Mouse (Mus musculus): ENCODE data around the gene Isg20l2. TPM values are rescaled to one million over a fixed set of nuclear protein-coding genes. Genes with fewer than 3 reads are reported as not detected.
A peak's percentile ranks its signal among the peaks of the same experiment; 100 is the strongest.

Isg20l2 gene
- polyA plus RNA-seq, 1 experiment from 2014 or later: 40.4 TPM

DNA sequence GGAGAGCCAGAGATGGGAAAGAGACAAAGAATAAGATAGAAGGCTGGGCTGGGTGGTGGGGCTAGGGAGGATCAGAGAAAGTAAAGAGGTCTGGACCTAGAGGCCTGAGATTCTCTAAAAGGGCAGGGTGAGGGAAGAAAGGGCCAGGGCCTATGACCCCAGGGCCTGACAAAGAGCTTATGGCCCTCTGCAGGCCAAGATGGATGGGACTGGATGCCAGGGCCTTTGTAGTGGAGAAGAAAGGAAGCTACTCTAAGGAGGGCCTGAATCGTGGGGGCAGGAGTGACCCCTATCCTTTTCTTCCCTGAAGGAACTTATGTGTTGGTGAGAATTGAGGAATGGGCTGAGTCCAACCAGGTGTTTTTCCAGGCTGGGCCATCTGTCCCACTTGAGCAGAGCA, 27.9 kb downstream of the Isg20l2 start:
- Histone ChIP-seq H3K36me3 (ENCODE audit: insufficient read depth, low read length) (no peaks in the 10 kb centered on the region), H3K27ac (peak overlapping the region; percentile 68)
- WGBS: 5% methylated on average over 1 of the region's 1 CpGs

DNA sequence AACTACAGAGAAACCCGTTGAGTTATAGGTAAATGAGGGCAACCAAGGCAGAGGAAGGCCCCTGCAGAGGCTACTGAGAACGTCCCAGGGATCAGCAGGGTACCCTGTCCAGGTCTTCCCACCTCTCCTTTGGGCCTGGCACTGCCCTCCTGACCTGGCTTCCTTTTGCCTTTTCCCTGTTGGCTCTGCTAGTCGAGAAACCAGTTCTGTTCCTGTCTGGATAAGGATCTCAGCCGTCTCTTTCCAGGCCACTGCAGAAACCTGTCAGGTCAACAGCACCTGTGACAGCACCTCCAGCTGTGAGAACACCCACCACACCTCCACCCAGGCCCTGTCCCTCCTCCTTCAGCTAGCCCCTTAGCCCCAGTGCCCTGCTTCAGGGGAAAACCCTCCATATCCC, 28.4 kb downstream of the Isg20l2 start:
- Histone ChIP-seq H3K27ac (peak overlapping the region; percentile 68), H3K4me3 (replicated peaks; ENCODE audit: low read depth, low read length) (no peak overlapping the region), H3K4me1 (replicated peaks; ENCODE audit: insufficient read depth, low read length) (no peaks in the 10 kb centered on the region; the same call in 1 of the 2 replicates), H3K9me3 (replicated peaks; ENCODE audit: low read length) (no peaks in the 10 kb centered on the region), H3K9ac (ENCODE audit: low read depth, low read length) (no peak overlapping the region), H3K27me3 (ENCODE audit: insufficient read depth, low read length) (no peaks in the 10 kb centered on the region), H3K4me2 (ENCODE audit: low read length) (no peak overlapping the region), H3K36me3 (ENCODE audit: insufficient read depth, low read length) (no peaks in the 10 kb centered on the region)
- WGBS: 19% methylated on average over 4 of the region's 4 CpGs
- TF ChIP-seq CTCF (IDR thresholded peaks at IDR 0.05; ENCODE audit: low read depth): no peak
- no peak for DNase-seq (ENCODE audit: low spot score)
- no peak for ATAC-seq (replicated peaks; ENCODE audit: low FRiP score, low read depth)

More for the DNA sequence above, 27.9 kb downstream of the Isg20l2 start:
- Histone ChIP-seq H3K9ac (ENCODE audit: low read depth, low read length) (no peak overlapping the region), H3K4me1 (replicated peaks; ENCODE audit: insufficient read depth, low read length) (no peaks in the 10 kb centered on the region; the same call in 1 of the 2 replicates), H3K4me3 (replicated peaks; ENCODE audit: low read depth, low read length) (no peak overlapping the region), H3K4me2 (ENCODE audit: low read length) (no peak overlapping the region), H3K9me3 (replicated peaks; ENCODE audit: low read length) (no peaks in the 10 kb centered on the region), H3K27me3 (ENCODE audit: insufficient read depth, low read length) (no peaks in the 10 kb centered on the region)
- TF ChIP-seq CTCF (IDR thresholded peaks at IDR 0.05; ENCODE audit: low read depth): no peak
- no peak for ATAC-seq (replicated peaks; ENCODE audit: low FRiP score, low read depth)
- no peak for DNase-seq (ENCODE audit: low spot score)

DNA sequence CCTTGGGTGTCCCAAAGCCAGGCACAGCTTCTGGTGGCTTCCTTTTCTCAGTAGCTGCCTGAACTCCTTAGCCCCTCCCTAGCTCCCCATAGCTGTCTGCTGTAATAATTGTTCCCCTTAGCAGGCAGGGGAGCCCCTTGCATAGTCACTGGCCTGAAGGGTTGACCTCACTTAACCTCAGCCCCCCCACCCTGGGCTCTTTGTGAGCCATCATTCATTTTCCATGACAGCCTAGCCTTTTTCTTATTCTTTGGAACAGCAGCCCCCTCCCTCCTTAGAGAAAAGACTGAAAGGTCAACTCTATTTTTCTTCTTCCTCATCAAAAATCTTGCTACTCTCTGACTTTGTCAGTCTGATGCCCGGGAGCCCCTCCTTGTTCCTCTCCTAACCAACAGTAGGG, 28.9 kb downstream of the Isg20l2 start:
- Histone ChIP-seq H3K9ac (ENCODE audit: low read depth, low read length) (no peak overlapping the region), H3K4me2 (ENCODE audit: low read length) (no peak overlapping the region), H3K4me1 (replicated peaks; ENCODE audit: insufficient read depth, low read length) (no peaks in the 10 kb centered on the region; the same call in 1 of the 2 replicates), H3K4me3 (replicated peaks; ENCODE audit: low read depth, low read length) (no peak overlapping the region), H3K27ac (peak overlapping the region; percentile 68; the same call in 1 of the 2 replicates), H3K36me3 (ENCODE audit: insufficient read depth, low read length) (no peaks in the 10 kb centered on the region), H3K27me3 (ENCODE audit: insufficient read depth, low read length) (no peaks in the 10 kb centered on the region), H3K9me3 (replicated peaks; ENCODE audit: low read length) (no peaks in the 10 kb centered on the region)
- ATAC-seq (replicated peaks; ENCODE audit: low FRiP score, low read depth) (no peak), DNase-seq (ENCODE audit: low spot score) (no peak)
- no peak for TF ChIP-seq CTCF (IDR thresholded peaks at IDR 0.05; ENCODE audit: low read depth)
- WGBS: 39% methylated on average over 1 of the region's 1 CpGs

DNA sequence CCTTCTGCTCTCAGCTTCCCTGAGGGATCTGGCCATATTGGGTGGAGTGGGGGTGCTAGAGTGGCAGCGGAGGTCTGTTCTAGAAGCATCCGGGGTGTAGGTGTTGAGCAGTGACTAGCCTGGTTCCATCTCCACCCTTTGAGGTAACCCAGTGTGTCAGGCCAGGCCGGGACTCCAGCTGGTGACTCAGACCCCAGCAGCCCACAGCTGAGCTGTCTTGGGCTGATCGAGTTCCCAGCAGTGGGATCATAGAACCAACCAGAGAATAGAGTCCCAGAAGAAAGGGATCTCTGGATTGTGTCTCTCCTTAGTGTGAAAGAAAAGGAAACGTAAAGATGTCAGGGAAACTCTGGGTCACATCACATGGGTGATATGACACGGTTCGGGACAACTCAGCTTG, 29.3 kb downstream of the Isg20l2 start:
- Histone ChIP-seq H3K4me3 (replicated peaks; ENCODE audit: low read depth, low read length) (no peak overlapping the region), H3K4me2 (ENCODE audit: low read length) (no peak overlapping the region), H3K27me3 (ENCODE audit: insufficient read depth, low read length) (no peaks in the 10 kb centered on the region), H3K36me3 (ENCODE audit: insufficient read depth, low read length) (no peaks in the 10 kb centered on the region), H3K9ac (ENCODE audit: low read depth, low read length) (no peak overlapping the region), H3K9me3 (replicated peaks; ENCODE audit: low read length) (no peaks in the 10 kb centered on the region), H3K4me1 (replicated peaks; ENCODE audit: insufficient read depth, low read length) (no peaks in the 10 kb centered on the region; the same call in 1 of the 2 replicates), H3K27ac (peak overlapping the region; percentile 68; the same call in 1 of the 2 replicates)
- ATAC-seq (replicated peaks; ENCODE audit: low FRiP score, low read depth): no peak
- no peak for DNase-seq (ENCODE audit: low spot score)
- no peak for TF ChIP-seq CTCF (IDR thresholded peaks at IDR 0.05; ENCODE audit: low read depth)
- WGBS: 65% methylated on average over 7 of the region's 7 CpGs

DNA sequence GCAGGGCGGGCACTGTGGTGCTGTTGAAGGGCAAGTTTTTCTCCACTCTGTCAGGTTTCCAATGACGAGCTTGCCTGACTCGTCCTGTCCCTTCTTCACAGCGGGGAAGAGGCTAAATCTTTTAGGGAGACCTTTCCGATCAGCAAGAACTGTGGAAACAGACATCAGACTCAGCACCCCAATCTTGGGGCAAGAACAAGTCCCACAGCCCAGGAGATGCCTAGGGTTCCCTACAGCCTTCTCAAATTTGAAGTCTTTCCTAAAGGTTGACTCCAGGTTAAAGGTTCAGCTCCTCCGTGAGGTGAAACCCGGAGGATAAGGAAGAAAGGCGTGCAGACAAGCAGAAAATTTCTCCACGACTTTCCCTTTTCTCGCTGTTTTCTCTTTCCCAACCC, 30.1 kb downstream of the Isg20l2 start:
- peak overlapping the region; percentile 85 for H3K27ac ChIP-seq
- H3K9ac ChIP-seq (ENCODE audit: low read depth, low read length): peak overlapping the region; percentile 68
- no peaks in the 10 kb centered on the region for H3K9me3 ChIP-seq (replicated peaks; ENCODE audit: low read length)
- WGBS: 6% methylated on average over 10 of the region's 10 CpGs
- ATAC-seq (replicated peaks; ENCODE audit: low FRiP score, low read depth) (no peak), DNase-seq (ENCODE audit: low spot score) (no peak)
- no peaks in the 10 kb centered on the region for H3K36me3 ChIP-seq (ENCODE audit: insufficient read depth, low read length)
- peak overlapping the region; percentile 42 for H3K4me3 ChIP-seq (replicated peaks; ENCODE audit: low read depth, low read length)
- peak overlapping the region; percentile 85 for H3K4me2 ChIP-seq (ENCODE audit: low read length)
- no peak for TF ChIP-seq CTCF (IDR thresholded peaks at IDR 0.05; ENCODE audit: low read depth)
- no peaks in the 10 kb centered on the region for H3K27me3 ChIP-seq (ENCODE audit: insufficient read depth, low read length)
- no peaks in the 10 kb centered on the region; the same call in 1 of the 2 replicates for H3K4me1 ChIP-seq (replicated peaks; ENCODE audit: insufficient read depth, low read length)

DNA sequence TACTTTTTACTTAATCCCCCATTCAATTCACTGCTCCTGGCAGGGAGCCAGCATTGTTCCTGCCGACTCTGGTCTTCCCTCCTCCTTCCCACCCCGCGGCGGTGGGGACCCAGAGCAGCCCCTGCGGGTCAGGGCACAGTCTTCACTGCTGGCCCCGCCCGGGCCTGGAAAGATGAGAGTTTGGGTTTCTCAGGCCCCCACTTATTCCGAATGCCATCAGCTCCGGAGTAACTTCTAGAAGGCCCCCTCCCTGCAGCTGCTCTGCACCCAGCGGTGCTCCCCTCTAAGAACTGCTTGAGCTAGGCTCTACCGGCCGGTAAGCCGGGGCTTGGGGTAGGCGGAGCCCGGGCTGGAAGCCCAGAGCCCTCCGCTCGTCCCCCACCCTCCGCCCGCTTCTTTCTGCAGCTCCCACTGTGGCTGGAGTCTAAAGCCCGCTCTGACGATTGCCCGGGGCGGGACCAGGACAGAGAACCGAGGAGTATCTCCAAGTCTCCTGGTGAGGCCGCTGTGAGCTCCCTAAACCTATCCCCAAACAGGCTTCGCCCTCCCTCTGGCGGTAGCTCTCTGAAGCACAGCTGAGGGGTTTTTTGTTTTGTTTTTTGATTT, 30.6 kb downstream of the Isg20l2 start:
- Histone ChIP-seq H3K9ac (ENCODE audit: low read depth, low read length) (peak overlapping the region; percentile 68), H3K36me3 (ENCODE audit: insufficient read depth, low read length) (no peaks in the 10 kb centered on the region), H3K9me3 (replicated peaks; ENCODE audit: low read length) (no peaks in the 10 kb centered on the region), H3K4me2 (ENCODE audit: low read length) (peak overlapping the region; percentile 85), H3K27ac (peak overlapping the region; percentile 85), H3K4me3 (replicated peaks; ENCODE audit: low read depth, low read length) (peak overlapping the region; percentile 42), H3K27me3 (ENCODE audit: insufficient read depth, low read length) (no peaks in the 10 kb centered on the region), H3K4me1 (replicated peaks; ENCODE audit: insufficient read depth, low read length) (no peaks in the 10 kb centered on the region; the same call in 1 of the 2 replicates)
- peak; percentile 98 for TF ChIP-seq CTCF (IDR thresholded peaks at IDR 0.05; ENCODE audit: low read depth)
- under 1% methylated on average over 27 of the region's 27 CpGs for WGBS
- DNase-seq (ENCODE audit: low spot score): peak; percentile 99
- peak; percentile 97 for ATAC-seq (replicated peaks; ENCODE audit: low FRiP score, low read depth)
